Mouse (Mus musculus) heart, postnatal 4 days (tissue): ENCODE data around the gene Birc6. TPM values are rescaled to one million over a fixed set of nuclear protein-coding genes. Genes with fewer than 3 reads are reported as not detected.

Experiments
- DNase-seq: peaks from one replicate; pipeline ENCODE4 v3.0.0; 2021
- total RNA-seq, 2 experiments: library from RNA; stranded (reverse); gene quantifications; 2 replicates each; pipeline ENCODE4 v1.2.3; 2021

Birc6 gene
- total RNA-seq, 2 experiments from 2014 or later, result 110 to 119 TPM

DNA sequence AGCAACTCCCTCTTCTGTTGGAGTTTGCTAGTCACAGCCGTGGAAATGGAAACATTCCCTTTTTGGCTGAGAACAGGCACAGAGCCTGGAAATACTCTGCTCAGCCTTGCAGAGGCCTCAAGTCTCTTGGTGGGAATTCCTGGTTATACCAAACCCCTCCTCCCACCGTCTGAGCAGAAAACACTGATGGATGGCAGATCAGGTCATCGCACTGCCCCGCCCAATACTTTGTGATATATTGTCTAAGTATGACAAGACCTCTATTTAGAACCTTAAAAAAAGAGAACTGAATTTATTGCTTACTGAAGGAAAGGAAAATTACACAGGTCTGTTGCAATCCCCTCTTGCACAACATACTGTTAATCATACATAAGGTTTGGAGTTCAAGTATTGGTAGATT, 182.6 kb downstream of the Birc6 start:
- DNase-seq, result no peak

DNA sequence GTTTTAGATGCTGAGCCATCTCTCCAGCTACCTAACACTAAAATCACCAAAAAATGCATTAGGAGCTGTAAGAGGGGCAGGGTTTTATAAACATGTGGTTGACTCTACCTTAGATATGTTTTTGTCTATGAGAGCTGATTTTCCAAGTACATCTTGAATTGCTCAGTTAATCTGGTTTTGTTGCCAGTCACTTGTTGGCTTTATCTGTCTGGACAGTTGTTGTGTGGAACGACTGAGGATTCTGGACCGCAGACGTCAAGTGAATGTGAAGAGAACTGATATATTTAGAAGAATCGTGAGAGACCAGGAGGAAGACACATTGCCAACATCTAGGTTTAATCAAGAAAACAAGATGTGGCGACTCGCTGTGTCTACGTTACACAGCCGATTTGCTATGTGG, 183.5 kb downstream of the Birc6 start:
- DNase-seq, result no peak

DNA sequence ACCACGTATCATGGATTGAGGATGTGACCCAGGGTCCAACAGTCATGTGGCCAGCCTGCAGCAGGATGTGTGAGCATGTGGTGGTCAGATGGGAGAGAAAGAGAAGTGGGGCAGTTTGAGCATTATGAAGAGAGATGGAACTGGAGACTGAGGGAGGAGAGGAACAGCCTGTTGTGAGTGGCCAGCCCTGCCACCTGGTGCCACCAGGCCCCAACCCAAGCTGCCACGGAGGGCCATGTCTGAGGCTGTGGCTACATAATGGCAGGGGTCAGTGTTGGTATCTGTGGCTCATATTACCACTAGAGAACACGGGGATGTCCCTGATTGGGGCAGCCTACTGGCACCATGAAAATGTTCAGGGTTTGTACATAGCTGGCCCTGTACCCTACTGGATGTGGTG, 187.0 kb downstream of the Birc6 start:
- no peak for DNase-seq

DNA sequence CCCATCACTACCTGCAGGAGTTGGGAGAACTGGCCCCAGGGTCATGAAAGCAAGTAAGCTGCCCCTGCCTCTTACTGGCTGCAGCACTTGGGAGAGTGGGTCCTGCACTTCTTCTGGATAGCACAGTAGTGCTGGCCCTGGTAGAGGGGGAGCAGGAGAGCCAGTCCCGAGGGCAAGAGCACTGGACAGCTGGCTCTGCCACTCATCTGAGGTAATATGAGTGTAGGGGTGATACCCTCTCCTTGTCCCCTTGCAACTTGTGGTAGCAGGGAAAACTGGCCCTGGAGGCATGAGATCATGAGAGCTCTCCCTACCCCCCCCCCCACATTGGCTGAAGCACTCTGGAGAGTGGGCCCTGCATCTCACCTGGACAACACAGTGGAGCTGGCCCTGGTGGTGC, 187.6 kb downstream of the Birc6 start:
- no peak for DNase-seq

DNA sequence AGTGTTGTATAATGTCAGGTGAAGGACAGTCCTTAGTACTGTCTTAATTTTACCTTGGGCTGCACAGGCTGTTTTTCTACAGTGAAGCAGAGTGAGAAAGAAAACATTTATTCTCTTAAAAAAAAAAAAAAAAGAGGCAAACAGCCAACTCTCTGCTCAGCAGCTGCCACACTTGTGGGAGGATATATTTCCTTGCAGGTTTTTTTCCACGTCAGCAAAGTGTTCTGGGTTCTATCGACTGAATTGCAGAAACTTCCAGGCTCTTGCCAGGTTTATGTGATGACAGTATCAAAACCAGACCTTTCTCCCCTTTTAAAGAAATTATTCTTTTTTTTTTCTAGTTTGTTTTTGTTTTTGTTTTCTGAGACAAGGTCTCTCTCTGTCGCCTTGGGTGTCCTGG, 188.5 kb downstream of the Birc6 start:
- DNase-seq, result no peak

DNA sequence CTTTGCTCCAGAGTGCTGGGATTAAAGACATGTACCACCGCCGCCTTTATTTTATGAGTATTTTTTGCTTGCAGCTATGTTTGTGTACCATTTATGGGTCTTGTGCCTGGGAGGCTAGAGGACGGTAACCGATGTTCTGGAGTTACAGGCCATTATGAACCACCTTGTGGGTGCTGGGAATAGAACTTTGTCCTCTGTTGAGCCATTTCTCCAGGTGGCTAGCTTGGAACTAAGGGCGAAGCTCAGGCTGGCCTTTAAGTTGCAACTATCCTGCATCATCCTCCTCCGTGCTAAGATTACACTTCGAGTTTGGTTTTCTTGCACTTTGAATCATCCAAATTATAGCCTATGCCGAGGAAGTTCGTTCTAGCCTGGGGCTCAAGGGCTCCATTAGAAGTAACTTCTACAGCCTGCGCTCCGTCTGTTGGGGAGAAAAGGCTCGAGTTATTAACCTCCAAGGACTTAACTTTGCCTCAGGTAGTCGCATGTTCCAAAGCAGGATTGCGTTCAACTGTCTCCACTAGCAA, 189.1 kb downstream of the Birc6 start:
- DNase-seq, result no peak

DNA sequence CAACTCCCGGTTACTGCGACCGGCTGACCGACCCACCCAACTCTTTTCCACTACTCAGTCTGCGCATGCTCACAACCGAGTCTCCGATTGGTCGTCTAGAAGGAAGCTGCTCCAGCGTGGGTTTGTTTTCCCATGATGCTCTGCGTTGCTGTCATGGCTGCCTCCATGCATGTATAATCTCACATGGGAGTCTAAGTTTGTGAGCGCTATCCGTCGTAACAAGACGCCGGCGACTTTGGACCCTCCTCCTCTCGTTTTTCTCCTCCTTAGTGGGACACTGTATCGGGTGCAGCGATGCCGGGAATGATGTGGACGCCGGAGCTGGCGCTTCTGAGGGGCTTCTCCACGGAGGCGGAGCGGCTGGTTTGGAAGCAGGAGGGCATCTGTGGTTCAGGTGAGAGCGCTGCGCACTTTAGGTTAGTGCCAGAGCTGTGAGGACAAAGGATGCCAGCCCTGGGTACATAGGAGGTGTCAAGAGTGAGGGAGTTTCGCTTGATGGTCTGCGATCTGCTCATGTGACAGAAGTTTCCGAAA, 189.6 kb downstream of the Birc6 start, which contains the start of gene Ttc27:
TSS of gene Ttc27 (plus strand) at position 115 of the 534 bp plus-strand sequence.
- DNase-seq, result peak; percentile 98

DNA sequence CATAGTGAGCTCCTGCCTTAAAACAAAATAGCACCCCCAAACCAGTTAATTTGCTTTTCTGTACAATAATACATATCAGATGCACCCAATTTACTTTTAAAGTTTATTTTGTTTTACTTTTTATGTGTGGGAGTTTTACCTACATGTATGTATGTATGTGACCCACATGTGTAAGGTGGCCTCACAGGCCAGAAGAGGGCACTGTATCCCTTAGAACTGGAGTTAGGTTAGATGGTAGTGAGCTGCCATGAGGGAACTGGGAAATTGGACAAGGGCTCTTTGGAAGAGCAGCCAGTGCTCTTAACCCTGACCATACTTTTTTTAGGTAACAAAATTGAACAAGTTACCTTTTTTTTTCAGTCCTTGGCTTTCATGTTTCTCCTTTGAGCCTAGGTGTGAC, 204.8 kb downstream of the Birc6 start:
- DNase-seq, result no peak

DNA sequence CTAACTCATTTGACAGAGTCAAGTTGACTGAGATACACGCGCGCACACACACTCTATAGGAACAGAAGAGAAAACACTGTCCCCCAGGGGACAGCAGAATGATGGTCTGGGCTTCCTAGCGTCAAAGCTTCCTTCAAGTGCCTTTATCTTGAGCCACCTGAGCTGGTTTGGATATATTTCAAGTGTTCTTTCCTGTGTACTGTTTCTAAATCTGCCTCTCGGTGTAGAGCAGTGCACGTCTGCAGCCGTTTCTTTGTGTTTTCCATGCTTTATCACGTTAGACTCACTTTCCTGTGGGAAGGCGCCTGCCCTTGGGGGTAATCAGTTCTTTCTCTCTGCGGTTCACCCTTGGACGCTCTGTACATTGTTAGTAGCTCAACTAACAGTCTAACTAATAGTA, 207.3 kb downstream of the Birc6 start:
- no peak for DNase-seq

DNA sequence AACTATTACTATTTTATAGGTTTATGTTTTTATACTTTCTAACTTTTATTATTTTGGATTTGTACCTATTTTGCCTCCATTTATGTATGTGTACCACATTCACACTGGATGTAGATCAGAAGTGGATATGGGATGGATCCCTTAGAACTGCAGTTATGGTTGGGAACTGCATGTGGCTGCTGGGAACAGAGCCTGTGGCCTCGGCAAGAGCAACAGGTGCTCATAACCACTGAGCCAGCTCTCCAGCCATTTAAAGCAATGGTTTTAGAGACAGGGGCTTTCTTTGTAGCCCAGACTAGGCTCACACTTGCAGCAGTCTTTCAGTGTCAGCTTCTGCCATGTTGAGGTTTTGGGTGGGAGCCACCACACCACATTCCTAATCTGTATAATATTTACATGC, 221.6 kb downstream of the Birc6 start:
- no peak for DNase-seq

DNA sequence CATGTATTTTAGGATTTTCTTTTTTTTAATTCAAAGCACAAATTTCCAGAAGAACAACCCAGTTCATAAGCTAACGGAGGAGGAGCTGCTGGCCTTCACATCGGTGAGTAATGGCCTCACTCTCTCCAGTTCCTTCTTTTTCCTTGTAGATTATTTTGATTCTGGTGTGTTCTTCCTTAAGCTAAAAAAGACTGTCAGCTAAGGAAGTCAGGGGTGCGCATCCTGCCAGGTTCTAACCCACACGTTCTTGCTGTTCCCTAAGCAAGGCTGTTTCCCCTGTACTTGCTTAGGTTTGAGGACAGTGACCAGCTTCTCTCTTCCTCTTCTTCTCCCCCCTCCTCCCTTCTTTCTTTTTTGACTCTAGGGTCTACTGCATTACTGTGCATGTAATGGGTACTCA, 222.9 kb downstream of the Birc6 start:
- DNase-seq, result no peak

Other genes with a start within 250 kb of the Birc6 start
- gene Memo1, start 232.8 kb upstream of the Birc6 start, total RNA-seq, result 10 to 100 TPM; 74.4 to 78.4 TPM
- 10 to 100 TPM; 80.7 to 87.4 TPM for gene Dpy30, start 204.4 kb upstream of the Birc6 start, total RNA-seq
- 10 to 100 TPM; 39.3 to 40.1 TPM for gene Spast, start 189.3 kb upstream of the Birc6 start, total RNA-seq
- gene Slc30a6, start 132.7 kb upstream of the Birc6 start, total RNA-seq, result 10 to 100 TPM; 11.5 to 12.0 TPM
- under 1 TPM; 0.11 to 0.19 TPM for gene Nlrc4, start 69.2 kb upstream of the Birc6 start, total RNA-seq
- 10 to 100 TPM; 59.7 to 60.5 TPM for gene Yipf4, start 38.8 kb upstream of the Birc6 start, total RNA-seq
- 10 to 100 TPM; 22.5 to 23.6 TPM for gene Ttc27, start 189.4 kb downstream of the Birc6 start, total RNA-seq